Mouse (Mus musculus): Measurements from ENCODE around the gene Rbbp5.

The Rbbp5 gene

DNA sequence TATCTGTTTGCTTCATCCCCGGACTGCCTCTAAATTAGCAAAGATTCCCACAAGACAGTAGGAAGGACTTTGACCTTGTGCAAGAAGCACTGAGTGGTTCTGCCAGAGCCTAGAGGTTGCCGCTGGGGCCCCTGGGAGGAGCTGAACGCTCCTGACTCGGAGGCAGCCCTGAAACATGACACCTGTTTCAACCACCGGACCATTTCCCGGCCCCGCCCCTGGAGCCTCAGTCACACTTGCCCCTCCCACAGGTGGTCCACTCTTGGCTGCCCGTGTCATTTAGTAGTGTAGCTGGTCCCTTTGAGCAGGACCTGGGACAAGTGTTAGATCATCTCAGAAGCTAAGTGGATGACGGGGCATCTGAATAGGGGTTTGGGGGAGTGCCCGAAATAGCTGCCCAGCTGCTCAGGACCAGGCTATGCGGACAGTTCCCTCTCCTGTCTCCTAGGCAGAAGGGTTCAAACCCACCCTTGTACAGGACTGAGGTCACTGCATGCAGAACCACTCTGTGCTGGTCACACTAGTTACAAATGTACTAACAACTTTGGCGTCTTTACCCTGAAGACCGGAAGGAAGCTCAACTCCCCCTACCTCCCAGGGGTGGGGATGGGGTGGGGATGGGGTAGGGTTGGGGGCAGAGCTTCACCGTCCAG is 64.1 kb downstream of the Rbbp5 start:
- no peak for DNase-seq (ENCODE audit: low spot score in 2 of 2)

DNA sequence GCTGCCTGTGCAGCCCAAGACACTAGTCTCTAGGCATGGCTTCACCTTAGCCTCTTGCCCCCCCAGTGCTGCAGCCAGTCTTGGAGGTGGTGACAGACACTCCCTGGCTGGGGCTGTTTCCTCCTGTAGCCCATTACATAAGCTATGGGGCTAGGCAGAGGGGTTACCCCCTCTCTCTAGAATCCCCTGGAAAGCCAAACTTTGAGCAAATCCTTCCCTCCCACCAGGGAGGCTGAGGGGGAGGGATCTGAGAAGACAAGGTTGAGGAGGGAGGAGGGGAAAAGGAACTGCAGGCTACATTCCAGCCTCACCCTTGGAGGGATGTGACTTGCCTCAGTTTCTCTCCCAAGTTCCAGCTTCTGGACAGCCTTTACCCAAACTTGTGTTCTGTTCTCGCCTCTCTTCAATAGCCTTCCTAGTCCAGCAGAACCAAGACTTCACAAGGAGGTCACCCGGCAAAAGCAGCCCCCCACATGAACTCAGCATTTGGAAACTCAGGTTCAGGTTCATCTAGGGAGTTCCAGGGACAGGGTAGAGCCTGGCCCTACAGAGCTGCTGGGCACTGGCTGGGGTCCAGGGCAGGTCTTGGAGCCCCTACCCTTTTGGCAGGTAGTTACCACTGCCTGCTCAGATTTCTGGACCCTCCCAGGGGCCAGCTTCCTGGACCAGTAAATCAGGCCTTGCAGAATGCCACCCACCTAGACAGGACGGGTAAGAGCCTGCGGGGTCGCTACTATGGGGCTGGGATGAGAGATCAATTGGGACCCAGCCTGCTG is 64.8 kb downstream of the Rbbp5 start:
- no peak for DNase-seq (ENCODE audit: low spot score in 2 of 2)

DNA sequence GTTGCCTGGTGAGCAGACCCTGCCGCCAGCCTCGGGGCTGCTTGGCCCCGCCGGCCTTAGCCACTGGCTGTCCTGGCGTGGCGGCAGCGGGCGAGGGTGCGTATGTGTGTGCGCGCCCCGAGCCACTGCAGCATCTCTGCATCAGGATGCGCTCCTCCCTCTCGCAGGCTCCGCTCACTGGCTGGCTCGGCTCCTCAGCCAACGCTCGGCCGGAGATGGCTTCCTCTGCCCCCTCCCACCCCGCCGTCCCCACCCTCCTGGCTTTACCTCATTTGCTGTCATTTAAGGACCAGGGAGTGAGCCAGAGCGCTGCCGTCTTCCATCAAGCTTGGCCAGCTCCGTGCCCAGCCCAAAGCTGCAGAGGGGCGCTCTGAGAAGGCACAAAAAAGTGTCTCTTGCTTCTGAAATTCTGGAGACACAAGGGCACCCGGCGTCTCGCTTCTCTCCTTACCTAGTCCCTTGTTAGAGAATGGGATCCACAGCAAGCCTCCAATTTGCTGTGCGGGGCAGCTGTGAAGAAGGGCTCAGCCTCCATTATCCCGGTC is 65.7 kb downstream of the Rbbp5 start, which contains the start of gene Cntn2:
Gene Cntn2, minus strand, starts transcription at position 495 of the 545 bp plus-strand sequence.
- DNase-seq (ENCODE audit: low spot score in 2 of 2): peak in 1 of 2 experiments; percentile 57

- no peak for DNase-seq (ENCODE audit: low spot score in 2 of 2)
These were observed 66.6 kb downstream of the Rbbp5 start for GRCm38 (mm10) chr1:132543789-132544188.

Data from frontal cortex, postnatal 25 days (tissue).